Mouse (Mus musculus): Measurements from ENCODE around the gene Kif5c.

- TF ChIP-seq EP300 (IDR thresholded peaks at IDR 0.05; ENCODE audit: insufficient read depth, low read depth, low read length) (no peak), CTCF (IDR thresholded peaks at IDR 0.05; ENCODE audit: low read depth, low read length) (no peak), POLR2A (IDR thresholded peaks at IDR 0.05; ENCODE audit: insufficient read depth, low read length) (no peak)
These were observed 155.1 kb downstream of the Kif5c start for GRCm38 (mm10) chr2:49774180-49774579.

All from ES-Bruce4 (cell line).